Mouse (Mus musculus): ENCODE results near the gene Cryl1. TPM values are rescaled to one million over a fixed set of nuclear protein-coding genes. Genes with fewer than 3 reads are reported as not detected.

Gene Cryl1
- total RNA-seq (2021), result 1 to 10 TPM; 6.6 to 7.1 TPM
- long read RNA-seq, experiment 1, transcript Cryl1-201 (8 exons, 1,497 nt), result major isoform, 9 of 11 reads
- long read RNA-seq, experiment 1, partial matches to known transcripts, result 1 of 11 reads
- long read RNA-seq, experiment 1, other reads (novel, unspliced or antisense), result 1 of 11 reads
- long read RNA-seq, experiment 2, partial matches to known transcripts, result 0 of 2 reads
- long read RNA-seq, experiment 2, other reads (novel, unspliced or antisense), result 0 of 2 reads

GRCm38 (mm10) chr14:57398065-57398757, at the start of gene Cryl1:
Gene Cryl1 (minus strand): TSS chr14:57398529.
- DNase-seq (ENCODE audit: low spot score), result peak; percentile 97

GRCm38 (mm10) chr14:57430451-57430850, 32.1 kb upstream of the Cryl1 start:
- no peak for DNase-seq (ENCODE audit: low spot score)

- no peak for DNase-seq (ENCODE audit: low spot score)
These were observed 25.9 kb upstream of the Cryl1 start for GRCm38 (mm10) chr14:57424212-57424561.

GRCm38 (mm10) chr14:57423432-57424211, 25.3 kb upstream of the Cryl1 start, which contains the start of gene Ift88:
Gene Ift88 (plus strand): TSS chr14:57424062.
- peak; percentile 93 for DNase-seq (ENCODE audit: low spot score)

DNA sequence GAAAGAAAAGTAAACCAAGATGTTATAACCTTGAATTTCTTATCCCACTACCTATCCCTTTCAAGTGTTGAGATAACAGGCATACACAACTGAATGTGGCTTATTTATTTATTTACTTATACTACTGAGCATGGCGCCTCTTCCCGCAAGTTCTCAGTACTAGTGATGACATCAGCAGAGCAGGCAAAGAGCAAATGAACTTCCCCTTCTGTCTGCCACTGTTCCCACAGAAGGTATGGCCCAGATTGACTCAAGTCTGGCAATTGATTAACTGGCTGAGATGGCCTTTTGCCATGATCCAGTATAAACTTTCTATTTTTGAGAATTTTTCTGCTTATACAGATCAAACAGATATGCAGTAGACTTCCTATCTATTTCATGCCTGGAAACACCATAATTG, 18.9 kb upstream of the Cryl1 start:
- DNase-seq (ENCODE audit: low spot score), result no peak

DNA sequence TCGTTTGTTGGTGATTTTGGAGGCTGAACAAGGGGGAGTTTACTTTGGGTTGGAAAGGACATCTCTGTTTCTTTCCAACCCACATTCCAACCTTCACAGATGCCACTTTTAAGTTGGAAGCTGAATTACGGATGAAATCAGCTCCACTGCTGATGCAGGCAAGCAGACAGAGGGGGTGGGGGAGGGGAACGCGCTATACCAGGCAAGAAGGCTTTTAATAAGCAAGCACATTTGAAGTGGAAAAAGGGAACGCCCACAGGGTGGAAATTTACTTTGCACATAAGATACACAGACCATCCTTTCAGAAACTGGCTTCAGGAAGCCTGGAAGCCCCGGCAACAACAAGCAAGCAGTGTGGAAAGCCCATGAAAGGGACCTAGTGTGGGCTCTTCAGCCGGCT, 13.8 kb upstream of the Cryl1 start:
- no peak for DNase-seq (ENCODE audit: low spot score)

GRCm38 (mm10) chr14:57409106-57409505, 10.8 kb upstream of the Cryl1 start:
- no peak for DNase-seq (ENCODE audit: low spot score)

- no peak for DNase-seq (ENCODE audit: low spot score)
These were observed 9.8 kb upstream of the Cryl1 start for GRCm38 (mm10) chr14:57408100-57408499.

GRCm38 (mm10) chr14:57407039-57407987, 9.0 kb upstream of the Cryl1 start:
- peak; percentile 8 for DNase-seq (ENCODE audit: low spot score)

GRCm38 (mm10) chr14:57402815-57403214, 4.5 kb upstream of the Cryl1 start:
- DNase-seq (ENCODE audit: low spot score), result no peak

- peak; percentile 18 for DNase-seq (ENCODE audit: low spot score)
These were observed 591 bp upstream of the Cryl1 start for GRCm38 (mm10) chr14:57398813-57399427.

DNA sequence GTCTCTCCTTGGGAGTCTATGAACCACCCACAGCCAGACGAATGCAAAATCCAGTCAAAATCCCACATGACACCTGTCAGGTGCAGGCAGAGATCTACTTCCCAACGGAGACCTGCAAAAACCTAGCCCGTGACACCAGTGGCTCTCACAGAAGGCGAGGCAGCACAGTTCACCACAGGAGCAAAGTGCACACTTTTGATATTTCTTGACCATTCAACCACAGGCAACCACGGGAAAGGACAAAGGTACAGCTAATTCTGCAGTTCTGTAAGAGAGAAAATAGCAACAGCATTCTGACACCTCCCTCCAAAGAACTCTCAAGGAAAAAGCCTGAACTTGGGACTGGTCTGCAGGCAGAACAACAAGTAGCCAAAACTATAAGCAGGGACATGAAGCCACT, 1.1 kb downstream of the Cryl1 start:
- no peak for DNase-seq (ENCODE audit: low spot score)

GRCm38 (mm10) chr14:57395470-57395869, 2.9 kb downstream of the Cryl1 start:
- no peak for DNase-seq (ENCODE audit: low spot score)

DNA sequence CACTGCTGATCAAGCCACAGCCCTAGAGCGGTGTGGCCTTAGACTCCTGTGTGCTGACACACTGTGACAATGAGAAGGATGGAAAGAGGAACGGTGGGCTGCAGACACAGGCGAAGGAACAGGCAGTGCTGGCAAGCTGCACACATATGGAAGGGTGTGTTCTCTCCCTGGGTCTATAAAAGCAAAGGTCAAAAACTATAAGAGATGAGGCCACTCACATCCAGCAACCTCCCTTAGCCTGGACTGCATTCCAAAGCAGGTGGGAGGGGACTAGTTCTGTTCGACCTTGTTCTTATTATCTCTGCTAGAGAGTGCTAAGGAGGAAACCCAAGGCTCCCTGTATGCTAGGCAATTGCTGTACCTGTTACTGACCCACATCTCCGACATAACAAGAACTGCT, 6.1 kb downstream of the Cryl1 start:
- DNase-seq (ENCODE audit: low spot score), result no peak

DNA sequence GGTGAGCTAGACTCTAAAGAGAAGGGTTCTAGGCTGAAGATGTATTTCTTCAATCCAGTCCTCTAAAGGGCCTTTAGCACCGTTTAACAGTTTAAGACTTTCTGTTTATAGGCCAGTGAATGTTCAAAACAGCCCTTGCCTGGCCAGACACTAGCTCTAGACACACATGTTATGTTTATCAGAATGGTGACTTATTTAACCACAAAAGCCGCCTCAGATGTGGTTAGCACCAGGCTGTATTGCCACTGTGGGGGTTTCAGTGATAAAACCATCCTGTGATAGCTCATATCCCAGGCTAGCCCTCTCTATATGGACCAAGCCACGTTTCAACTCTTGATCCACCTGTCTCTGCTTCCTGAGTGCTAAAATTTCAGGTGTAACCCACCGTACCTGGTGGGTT, 6.7 kb downstream of the Cryl1 start:
- DNase-seq (ENCODE audit: low spot score), result no peak

- DNase-seq (ENCODE audit: low spot score), result peak; percentile 24
These were observed 11.4 kb downstream of the Cryl1 start for GRCm38 (mm10) chr14:57386758-57387561.

GRCm38 (mm10) chr14:57385667-57386066, 12.7 kb downstream of the Cryl1 start:
- no peak for DNase-seq (ENCODE audit: low spot score)

GRCm38 (mm10) chr14:57377531-57377930, 20.8 kb downstream of the Cryl1 start:
- no peak for DNase-seq (ENCODE audit: low spot score)

DNA sequence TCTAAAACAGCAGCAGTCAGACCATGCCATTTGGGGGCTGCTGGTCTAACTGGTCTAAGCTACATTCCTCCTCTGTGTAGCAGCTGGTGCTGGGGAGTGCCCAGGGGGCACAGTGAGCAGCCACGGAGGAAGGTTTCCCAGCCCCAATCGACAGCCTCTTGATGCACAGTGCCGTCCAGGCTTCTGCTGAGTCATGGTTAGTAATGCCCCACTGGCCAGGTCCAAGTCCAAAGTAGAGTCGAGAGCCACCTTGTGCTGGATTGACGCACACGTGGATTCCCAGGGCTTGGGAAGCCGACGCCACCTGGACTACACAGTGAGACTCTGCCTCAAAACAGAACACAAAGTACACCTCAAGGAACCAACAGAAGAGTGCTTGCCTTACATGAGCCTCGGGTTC, 21.4 kb downstream of the Cryl1 start:
- DNase-seq (ENCODE audit: low spot score), result no peak

DNA sequence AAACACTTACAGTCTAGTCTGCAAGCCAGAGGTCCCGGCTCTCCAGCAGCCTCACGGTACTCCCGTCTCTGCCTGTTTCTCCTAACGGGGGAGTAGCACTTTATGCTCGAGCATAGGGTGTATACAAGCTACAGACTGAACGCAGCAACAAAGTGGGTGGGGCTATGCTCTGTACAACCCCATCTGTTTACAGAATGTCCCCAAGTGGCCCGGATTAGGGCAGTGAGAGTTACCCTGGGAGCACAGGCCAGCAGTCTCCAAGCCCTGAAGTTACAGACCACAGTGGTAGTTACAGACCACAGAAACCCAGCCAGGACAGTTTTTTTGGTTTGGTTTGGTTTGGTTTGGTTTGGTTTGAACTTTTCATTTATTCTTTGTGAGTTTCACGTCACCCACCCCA, 22.3 kb downstream of the Cryl1 start:
- no peak for DNase-seq (ENCODE audit: low spot score)
